Mouse (Mus musculus) forebrain, postnatal 0 days (tissue): ENCODE measurements around the gene Atf6. TPM values are rescaled to one million over a fixed set of nuclear protein-coding genes. Genes with fewer than 3 reads are reported as not detected.

Source experiments
- ATAC-seq: fragments of 200-750 bp; cut with Nextera tagmentation; 2 replicates; pipeline ENCODE4 v1.8.0; 2017; ENCODE audit warnings: mild to moderate bottlenecking, moderate library complexity
- DNase-seq: peaks from one replicate; pipeline ENCODE4 v3.0.0-alpha.2; 2015
- H3K27ac ChIP-seq: fragments of 300-500 bp; sonication (generic); 2 replicates; pipeline ENCODE4 v1.5.1; 2014; ENCODE audit warnings: low read depth, mild to moderate bottlenecking, antibody characterized with exemption, low read length, moderate library complexity, mixed read lengths
- H3K27me3 ChIP-seq: fragments of 300-500 bp; sonication (generic); 2 replicates; pipeline ENCODE4 v1.6.1; 2014; ENCODE audit warnings: mild to moderate bottlenecking, low read length, mixed read lengths; ENCODE audit not compliant: insufficient read depth
- H3K36me3 ChIP-seq: fragments of 300-500 bp; sonication (generic); 2 replicates; pipeline ENCODE4 v1.6.1; 2014; ENCODE audit warnings: mild to moderate bottlenecking, moderate library complexity; ENCODE audit not compliant: insufficient read depth
- H3K4me1 ChIP-seq: fragments of 300-500 bp; sonication (generic); 2 replicates; pipeline ENCODE4 v1.6.1; 2014; ENCODE audit warnings: antibody characterized with exemption; ENCODE audit not compliant: insufficient read depth
- H3K4me2 ChIP-seq: fragments of 300-500 bp; sonication (generic); 2 replicates; pipeline ENCODE4 v1.6.1; 2014; ENCODE audit warnings: low read depth, mild to moderate bottlenecking, moderate library complexity
- H3K4me3 ChIP-seq: fragments of 300-500 bp; sonication (generic); 2 replicates; pipeline ENCODE4 v1.5.1; 2014; ENCODE audit warnings: low read depth, low read length, mixed read lengths
- H3K9ac ChIP-seq: fragments of 300-500 bp; sonication (generic); 2 replicates; pipeline ENCODE4 v1.6.1; 2014; ENCODE audit warnings: mild to moderate bottlenecking
- H3K9me3 ChIP-seq: fragments of 300-500 bp; sonication (generic); 2 replicates; pipeline ENCODE4 v1.6.1; 2016; ENCODE audit warnings: low read length
- CTCF ChIP-seq: sonication (generic); IDR thresholded peaks from 2 replicates; pipeline ENCODE4 v1.5.1; 2016; ENCODE audit warnings: antibody characterized with exemption, control low read depth, low read depth
- WGBS: fragments of 180-500 bp; shearing (Covaris S2); extraction: QIAGEN DNeasy Blood & Tissue Kit; methylation state at CpG from one replicate; pipeline ENCODE4 v1.1.7; 2014; 5-methylcytosine and 5-hydroxymethylcytosine counted together
- polyA plus RNA-seq: library from polyadenylated mRNA; unstranded; fragments of >200 nt; fragmentation: Nextera tagmentation; extraction: Ambion mirVana; gene quantifications from 2 replicates; pipeline ENCODE4 v1.2.1, GENCODE M21; 2015
- total RNA-seq: library from RNA; depleted of rRNA; stranded (reverse); fragments of >200 nt; gene quantifications from 2 replicates; pipeline ENCODE4 v1.2.3, GENCODE M21; 2014

The Atf6 gene
- total and polyA plus RNA-seq, 2 experiments from 2014 or later, result 5.3 to 18.1 TPM

DNA sequence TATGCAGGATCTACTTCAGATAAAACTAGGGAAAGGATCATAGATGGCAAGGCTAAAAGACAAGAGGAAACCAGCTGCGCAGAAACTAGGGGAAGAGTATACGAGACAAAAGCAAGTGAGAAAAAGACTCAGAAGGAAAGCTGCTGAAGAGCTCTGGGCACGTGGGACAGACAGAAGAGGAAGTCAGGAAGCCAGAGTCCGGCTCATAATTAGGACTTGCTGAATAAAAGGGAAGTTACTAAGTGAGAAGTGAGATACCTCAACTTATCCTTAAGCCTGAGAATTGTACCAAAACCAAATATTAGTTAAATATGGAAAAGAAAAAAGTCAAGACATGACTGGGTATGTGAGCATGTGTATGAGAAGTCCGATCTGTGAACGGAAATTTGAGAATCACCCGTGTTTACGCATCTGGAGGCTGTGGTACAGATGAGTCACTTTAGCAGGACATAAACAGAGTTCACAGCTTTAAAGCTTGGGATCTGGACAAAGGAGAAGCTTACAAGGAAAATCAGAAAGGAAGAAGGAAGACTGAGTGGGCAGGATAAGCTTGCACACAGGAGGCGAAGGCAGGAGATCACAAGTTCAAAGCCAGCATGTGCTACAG lies 71.7 kb downstream of the Atf6 start:
- DNase-seq, result no peak
- H3K27me3 ChIP-seq, result no peaks in the 10 kb centered on the region
- H3K4me2 ChIP-seq, result no peak overlapping the region
- H3K9ac ChIP-seq, result no peak overlapping the region
- TF ChIP-seq CTCF, result no peak
- ATAC-seq, result no peak
- no peak overlapping the region for H3K27ac ChIP-seq
- WGBS, result 83% methylated on average over 9 of the region's 9 CpGs
- H3K36me3 ChIP-seq, result peaks cover 5% of the 10 kb centered on the region; the same call in 1 of the 2 replicates
- no peak overlapping the region for H3K4me3 ChIP-seq
- H3K9me3 ChIP-seq, result no peaks in the 10 kb centered on the region
- no peaks in the 10 kb centered on the region for H3K4me1 ChIP-seq

DNA sequence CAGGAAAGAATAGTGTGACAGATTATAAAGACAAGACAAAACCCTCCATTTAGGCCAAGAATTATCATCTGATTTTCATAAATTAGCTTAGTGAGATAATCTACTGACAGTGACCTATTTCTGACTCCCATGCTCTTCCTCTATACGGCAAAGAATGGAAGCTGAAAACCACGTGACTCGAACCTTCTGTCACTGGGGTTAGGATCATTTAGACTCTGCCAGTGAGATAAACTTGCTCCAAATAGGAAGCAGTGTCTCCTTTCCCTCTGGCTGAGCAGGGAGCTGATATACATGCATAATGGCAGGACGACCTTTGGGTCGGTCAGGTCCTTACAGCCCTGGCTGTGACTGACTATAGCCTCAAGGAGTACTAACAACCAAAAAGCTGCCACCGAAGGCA lies 76.0 kb downstream of the Atf6 start:
- no peak overlapping the region for H3K4me2 ChIP-seq
- H3K9me3 ChIP-seq, result no peaks in the 10 kb centered on the region
- no peak overlapping the region for H3K4me3 ChIP-seq
- no peaks in the 10 kb centered on the region for H3K27me3 ChIP-seq
- DNase-seq, result no peak
- H3K36me3 ChIP-seq, result peaks cover 8% of the 10 kb centered on the region
- no peak overlapping the region for H3K27ac ChIP-seq
- no peaks in the 10 kb centered on the region for H3K4me1 ChIP-seq
- WGBS, result 72% methylated on average over 6 of the region's 6 CpGs
- no peak overlapping the region for H3K9ac ChIP-seq
- no peak for ATAC-seq
- no peak for TF ChIP-seq CTCF

DNA sequence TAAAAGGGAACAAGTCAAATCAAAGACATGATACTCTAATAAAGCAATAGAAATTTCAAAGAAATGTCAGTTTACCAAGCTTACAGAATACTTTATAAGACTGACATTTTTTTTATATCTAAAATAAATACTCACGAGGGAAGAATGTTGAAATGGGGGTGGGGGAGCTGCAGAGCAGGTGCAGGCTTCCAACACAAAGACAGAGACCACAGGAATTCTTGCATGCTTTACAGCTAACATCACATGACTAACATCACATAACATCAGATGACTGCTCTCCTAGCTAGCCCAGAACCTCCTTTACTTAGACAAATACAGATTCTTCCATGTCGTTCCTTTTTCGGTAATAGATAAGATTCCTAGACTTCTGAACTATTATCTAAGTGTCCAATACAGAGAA lies 76.6 kb downstream of the Atf6 start:
- ATAC-seq (no peak), DNase-seq (no peak)
- Histone ChIP-seq H3K36me3 (peaks cover 13% of the 10 kb centered on the region), H3K4me3 (no peak overlapping the region), H3K4me2 (no peak overlapping the region), H3K4me1 (no peaks in the 10 kb centered on the region), H3K9ac (no peak overlapping the region), H3K27me3 (no peaks in the 10 kb centered on the region), H3K9me3 (no peaks in the 10 kb centered on the region), H3K27ac (no peak overlapping the region)
- no peak for TF ChIP-seq CTCF
- 77% methylated on average over 3 of the region's 3 CpGs for WGBS

DNA sequence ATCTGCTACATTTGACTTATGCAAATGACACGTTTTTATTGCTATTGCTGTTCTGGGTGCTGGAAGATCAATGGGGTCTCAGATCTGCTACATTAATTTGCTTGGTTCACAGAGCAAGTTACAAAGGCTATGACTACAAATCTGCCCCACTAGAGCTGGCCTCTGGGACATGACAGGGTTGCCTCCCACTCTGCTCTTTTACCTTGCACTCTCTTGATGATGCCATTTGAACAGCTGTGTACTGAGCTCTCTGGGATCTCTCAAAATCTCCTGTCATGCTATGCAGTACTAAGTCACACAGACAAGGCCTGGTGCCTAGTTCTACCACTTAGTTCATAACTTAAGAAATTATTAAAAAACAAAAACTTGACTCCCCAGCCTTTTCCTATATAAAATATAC lies 79.9 kb downstream of the Atf6 start:
- no peak overlapping the region for H3K4me2 ChIP-seq
- H3K4me3 ChIP-seq, result no peak overlapping the region
- H3K9ac ChIP-seq, result no peak overlapping the region
- H3K36me3 ChIP-seq, result peaks cover 12% of the 10 kb centered on the region
- H3K9me3 ChIP-seq, result no peaks in the 10 kb centered on the region
- H3K4me1 ChIP-seq, result no peaks in the 10 kb centered on the region
- no peaks in the 10 kb centered on the region for H3K27me3 ChIP-seq
- H3K27ac ChIP-seq, result no peak overlapping the region
- ATAC-seq (no peak), DNase-seq (no peak)
- 86% methylated on average over 1 of the region's 1 CpGs for WGBS
- no peak for TF ChIP-seq CTCF

DNA sequence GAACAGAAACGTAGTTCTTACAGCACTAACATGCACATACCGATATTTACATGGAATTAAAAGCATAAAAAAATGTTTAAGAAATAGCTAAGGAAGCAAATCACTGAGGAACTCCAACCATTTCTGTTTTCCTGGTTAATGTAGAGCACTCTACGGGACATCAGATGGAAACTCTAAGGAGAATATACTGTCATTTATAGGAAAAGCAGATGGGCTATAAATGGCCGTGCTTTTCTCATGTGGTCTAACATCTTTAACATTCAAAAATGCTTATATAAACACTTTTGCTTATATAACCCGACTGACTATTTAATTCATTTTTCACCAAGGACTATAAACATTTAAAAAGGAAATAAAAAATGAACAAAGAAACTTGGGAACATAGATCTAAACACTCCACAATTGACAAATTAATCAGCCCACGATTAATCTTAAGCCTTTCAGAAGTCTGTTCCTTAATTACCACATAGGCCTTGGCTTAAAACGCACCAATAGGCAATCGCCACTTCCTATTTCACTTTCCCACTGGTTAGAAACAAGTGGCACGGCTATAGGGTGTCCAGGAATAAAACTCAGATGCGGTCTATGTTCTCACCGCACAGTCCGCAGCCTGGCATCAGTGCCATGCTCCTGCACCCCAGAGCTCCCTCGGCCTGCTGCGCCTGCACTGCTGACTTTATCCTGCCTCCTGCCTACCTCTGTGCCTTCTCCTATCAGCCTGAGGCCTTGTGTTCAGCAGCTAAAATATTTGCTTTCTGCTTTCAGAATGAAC lies 80.8 kb downstream of the Atf6 start:
- TF ChIP-seq CTCF, result no peak
- no peak for DNase-seq
- Histone ChIP-seq H3K9me3 (no peaks in the 10 kb centered on the region), H3K27ac (no peak overlapping the region), H3K9ac (no peak overlapping the region), H3K27me3 (no peaks in the 10 kb centered on the region), H3K36me3 (peaks cover 9% of the 10 kb centered on the region), H3K4me3 (no peak overlapping the region), H3K4me1 (no peaks in the 10 kb centered on the region), H3K4me2 (no peak overlapping the region)
- 91% methylated on average over 14 of the region's 14 CpGs for WGBS
- ATAC-seq, result no peak

DNA sequence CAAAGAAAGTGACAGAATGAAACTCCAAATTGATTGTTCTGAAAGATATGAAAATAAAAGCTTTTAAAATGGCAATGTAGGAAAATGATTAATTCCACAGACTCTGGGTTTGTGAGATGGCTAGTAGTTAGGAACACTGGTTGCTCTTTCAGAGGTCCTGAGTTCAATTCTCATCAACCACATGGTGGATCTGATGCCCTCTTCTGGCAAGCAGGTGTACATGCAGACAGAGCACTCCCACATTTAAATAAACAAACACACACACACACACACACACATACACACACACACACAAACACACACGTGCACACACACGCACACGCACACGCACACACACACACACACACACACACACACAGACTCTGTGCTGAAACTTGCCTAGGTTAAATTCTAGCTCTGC lies 89.9 kb downstream of the Atf6 start:
- no peak overlapping the region for H3K27ac ChIP-seq
- 0 out of 2 replicates have a peak, but pooled peaks cover 2% of the 10 kb centered on the region for H3K36me3 ChIP-seq
- H3K9ac ChIP-seq, result no peak overlapping the region
- no peak for DNase-seq
- H3K9me3 ChIP-seq, result no peaks in the 10 kb centered on the region
- peak; percentile 14; the same call in 1 of the 2 replicates for TF ChIP-seq CTCF
- 95% methylated on average over 4 of the region's 4 CpGs for WGBS
- no peaks in the 10 kb centered on the region for H3K27me3 ChIP-seq
- H3K4me1 ChIP-seq, result no peaks in the 10 kb centered on the region
- no peak overlapping the region for H3K4me3 ChIP-seq
- no peak overlapping the region for H3K4me2 ChIP-seq
- no peak for ATAC-seq

DNA sequence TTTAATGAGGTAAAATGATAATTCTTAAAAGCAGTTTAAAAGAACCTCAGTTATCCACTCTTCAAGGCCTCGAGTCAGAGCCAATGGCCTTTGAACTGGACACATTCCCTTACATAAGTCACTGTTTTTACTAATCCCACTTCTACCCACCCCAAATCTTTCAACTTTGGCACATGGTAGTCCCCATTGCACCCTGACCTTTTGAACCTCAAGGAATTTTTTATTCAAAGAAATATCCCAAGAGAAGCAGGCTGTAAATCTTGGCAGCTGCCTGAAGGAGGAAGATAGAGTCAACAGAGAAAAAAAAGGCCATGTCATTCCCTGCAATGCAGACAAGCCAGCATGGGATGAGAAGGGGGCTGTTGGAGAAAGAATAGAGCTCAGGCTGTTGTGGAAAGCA lies 93.1 kb downstream of the Atf6 start:
- no peak overlapping the region for H3K9ac ChIP-seq
- H3K4me3 ChIP-seq, result no peak overlapping the region
- 86% methylated on average over 1 of the region's 1 CpGs for WGBS
- no peak for TF ChIP-seq CTCF
- no peak for DNase-seq
- no peak overlapping the region for H3K4me2 ChIP-seq
- 0 out of 2 replicates have a peak, but pooled peaks cover 2% of the 10 kb centered on the region for H3K36me3 ChIP-seq
- no peak for ATAC-seq
- no peaks in the 10 kb centered on the region for H3K4me1 ChIP-seq
- H3K27ac ChIP-seq, result no peak overlapping the region
- no peaks in the 10 kb centered on the region for H3K27me3 ChIP-seq
- no peaks in the 10 kb centered on the region for H3K9me3 ChIP-seq
